Mouse (Mus musculus) pancreas, adult 10 weeks (tissue): ENCODE results near the gene Bricd5. TPM values are rescaled to one million over a fixed set of nuclear protein-coding genes. Genes with fewer than 3 reads are reported as not detected.

Experiments
- polyA plus RNA-seq: library from polyadenylated mRNA; stranded (reverse); fragments of 350-450 nt; fragmentation: Illumina TruSeq; extraction: RNeasy Lipid Tissue Mini Kit (QIAGEN cat#74804); gene quantifications from one replicate; pipeline ENCODE4 v1.2.3, GENCODE M21; 2015; ENCODE audit warnings: low read depth, low replicate concordance; ENCODE audit not compliant: insufficient read depth

Bricd5 gene
- polyA plus RNA-seq: not detected

DNA sequence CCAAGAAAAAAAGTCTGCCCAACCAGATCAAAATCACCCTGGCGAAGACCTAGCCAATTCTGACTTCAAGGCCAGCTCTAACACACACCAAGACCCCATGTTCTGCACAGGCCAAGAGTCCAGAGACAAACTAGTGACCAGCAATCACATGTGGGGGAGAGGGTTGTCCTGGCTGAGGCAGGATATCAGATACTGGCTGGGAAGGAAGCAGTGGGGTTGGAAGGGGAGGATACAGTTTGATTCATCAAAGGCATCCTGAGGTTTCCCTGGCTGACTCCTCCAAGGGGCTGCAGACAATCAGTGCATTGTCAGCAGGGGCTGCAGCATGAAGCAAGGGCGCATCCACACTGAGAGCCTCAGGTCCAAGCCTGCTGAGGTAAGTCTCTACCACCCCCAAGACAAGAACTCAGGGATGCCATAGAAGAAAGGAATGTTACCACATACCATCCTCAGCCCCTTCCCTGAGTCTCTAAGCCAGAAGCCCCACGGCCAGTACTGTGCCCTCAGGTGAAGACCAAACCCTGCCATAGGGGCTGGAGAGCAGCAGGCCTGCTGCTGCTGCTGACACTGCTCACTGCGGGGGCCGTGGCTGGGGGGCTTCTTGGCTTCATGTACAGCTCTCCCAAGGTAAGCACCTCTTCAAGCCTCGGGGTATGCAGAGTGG, at the start of gene Bricd5:
Bricd5 (plus strand) TSS at position 273 of the 664 bp plus-strand sequence.

DNA sequence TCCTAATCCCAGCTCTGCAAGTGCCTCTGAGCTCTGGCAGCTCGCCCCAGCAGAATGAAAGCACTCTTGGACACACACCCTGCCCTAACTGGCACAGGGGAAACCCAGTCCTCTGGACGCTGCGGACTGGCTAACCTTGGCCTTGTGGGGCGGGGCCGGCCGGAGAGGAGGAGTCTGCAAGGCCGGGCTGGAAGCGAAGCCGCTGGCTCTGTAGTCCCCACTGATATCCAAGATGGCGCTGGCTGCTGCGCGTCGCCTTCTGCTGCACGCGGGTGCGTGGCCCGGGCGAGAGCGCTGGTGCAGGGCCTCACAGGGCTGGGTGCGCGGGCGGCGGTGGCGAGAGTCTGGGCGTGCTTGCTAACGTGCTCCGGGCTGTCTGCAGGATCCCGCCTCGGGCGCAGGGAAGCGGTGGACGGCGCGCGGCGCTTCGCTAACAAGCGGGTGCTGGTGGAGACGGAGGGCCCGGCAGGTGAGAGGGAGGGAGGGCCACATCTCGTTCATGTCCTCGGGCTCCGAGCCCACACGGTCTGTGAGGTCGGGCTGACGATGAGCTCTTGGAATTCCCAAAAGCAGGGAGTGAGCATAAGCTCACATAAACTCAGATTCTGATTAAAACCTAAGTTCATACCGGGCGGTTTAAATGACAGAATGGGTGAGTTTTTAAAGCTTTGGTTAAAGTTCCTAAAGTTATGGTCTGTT, 47.1 kb upstream of the Bricd5 start, which contains the start of gene Eci1:
Eci1 (plus strand) TSS at position 171 of the 699 bp plus-strand sequence.

DNA sequence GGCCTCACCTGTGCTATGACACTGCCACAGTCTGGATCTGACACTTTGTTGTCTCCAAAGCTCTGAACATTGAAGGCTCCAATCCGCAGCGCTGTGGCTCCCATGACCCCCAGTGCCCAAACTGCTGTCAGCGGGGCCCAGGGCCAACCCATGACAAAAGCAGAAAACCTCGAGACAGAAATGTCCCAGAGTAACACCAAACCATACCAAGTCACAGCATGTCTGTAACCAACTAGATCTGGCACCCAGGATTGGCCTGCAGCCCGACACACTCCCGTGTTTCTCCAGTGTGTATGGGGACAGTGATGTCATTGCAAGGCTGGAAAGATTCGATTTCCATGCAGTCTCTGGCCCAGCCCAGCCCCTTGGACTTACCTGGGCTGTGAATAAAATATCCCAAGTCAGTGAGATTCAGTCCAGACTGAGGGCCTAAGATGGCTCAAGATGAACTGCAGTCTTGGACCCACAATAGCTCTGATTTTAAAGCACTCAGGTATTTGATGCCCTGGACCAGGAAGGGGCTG, 31.0 kb upstream of the Bricd5 start, which contains the start of gene Dnase1l2:
Dnase1l2 (minus strand) TSS at position 474 of the 524 bp plus-strand sequence.

DNA sequence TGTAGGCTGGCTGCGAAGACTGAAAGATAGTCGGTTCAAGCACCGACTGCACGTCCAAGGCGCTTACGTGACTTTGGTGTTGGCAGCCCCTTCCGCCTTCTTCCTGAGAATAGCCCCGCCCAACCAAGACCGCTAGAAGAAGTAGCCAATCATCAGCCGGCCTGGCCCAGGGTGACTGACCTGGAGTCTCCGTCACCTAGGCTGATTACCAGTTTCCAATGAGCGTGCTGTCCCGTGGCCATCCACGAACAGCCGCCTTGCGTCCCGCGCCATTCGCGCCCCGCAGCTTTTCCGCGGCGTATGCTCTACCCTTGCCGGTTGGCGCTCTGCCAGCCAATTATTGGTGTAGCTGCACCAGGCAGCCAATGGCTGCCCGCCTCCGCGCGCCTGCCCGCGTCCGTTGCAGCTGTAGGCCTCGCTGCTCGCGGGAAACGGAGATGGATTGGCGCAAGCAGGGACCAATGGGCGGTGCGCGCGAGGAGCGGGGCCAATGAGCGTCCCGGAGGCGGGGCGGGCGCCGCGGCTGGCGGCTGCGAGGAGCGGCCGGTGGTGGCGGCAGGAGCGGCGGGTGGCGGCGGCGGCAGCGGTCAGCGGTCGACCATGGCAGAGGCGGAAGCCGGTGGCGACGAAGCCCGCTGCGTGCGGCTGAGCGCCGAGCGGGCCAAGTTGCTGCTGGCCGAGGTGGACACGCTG, 3.6 kb upstream of the Bricd5 start, which contains the start of the genes E4f1 and Pgp:
E4f1 (minus strand) TSS at position 404 of the 693 bp plus-strand sequence.
Pgp (plus strand) TSS at position 483 of the 693 bp plus-strand sequence.

DNA sequence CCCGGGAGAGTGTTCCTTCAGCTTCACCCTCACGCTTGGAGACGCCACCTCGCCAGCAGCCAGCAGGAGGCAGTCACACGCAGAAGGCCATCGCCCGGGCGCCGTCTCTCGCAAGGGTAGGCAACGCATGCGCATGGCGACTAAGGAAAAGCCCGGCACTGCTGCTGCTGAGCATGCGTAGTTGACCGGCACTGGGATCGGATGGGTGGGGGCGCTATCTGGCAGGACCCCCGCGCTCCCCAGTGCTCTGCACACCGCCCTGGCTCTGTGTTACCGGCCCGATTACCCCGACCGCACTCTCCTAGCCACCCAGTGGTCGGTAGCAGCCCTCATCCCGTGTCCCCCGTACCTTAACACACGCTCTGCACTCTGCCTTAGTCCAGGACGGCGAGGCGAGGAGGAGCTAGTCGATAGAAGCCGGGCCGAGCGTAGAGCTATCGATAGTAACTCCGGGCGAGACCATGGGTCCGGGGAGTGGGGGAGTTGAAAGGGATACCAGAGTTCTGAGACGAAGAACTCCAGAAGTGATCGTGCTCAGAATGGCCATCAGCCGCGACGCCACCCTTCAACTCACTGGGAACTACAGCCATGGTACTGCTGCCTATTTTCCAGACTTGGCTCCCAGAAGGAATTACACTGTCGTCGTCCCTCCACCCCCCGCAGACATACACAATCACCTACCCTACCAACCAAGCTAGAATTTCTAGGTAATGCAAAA, 5.1 kb downstream of the Bricd5 start, which contains the start of gene Mlst8:
Mlst8 (minus strand) TSS at position 416 of the 718 bp plus-strand sequence.

DNA sequence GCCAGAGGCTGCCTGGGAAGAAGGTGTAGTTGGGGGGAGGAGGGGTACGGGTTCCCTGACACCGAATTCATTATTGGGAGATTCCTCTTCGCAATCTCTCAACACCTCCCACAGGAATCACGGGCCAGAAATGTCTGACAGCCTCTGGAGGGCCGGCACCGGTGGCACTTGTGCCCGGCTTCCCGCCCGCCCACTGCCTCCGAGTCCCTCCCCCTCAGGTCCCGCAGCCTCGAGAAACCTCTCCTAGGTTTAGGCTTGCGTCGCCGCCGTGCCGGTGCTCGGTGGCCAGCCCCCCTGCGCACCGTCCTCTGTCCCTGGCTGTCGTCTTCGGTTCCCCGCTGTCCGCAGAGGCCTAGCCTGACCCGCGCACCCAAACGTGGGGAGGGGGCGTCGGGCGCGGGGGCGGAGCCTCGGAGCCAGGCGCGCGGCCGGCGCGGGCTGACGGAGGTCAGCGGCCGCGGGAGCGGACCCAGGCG, 14.5 kb downstream of the Bricd5 start, which contains the start of gene Caskin1:
Caskin1 (plus strand) TSS at position 416 of the 476 bp plus-strand sequence.

Other genes starting within 250 kb of the Bricd5 start
- not detected for gene Ccnf, start 222.4 kb upstream of the Bricd5 start, polyA plus RNA-seq
- not detected for gene Abca17, start 122.8 kb upstream of the Bricd5 start, polyA plus RNA-seq
- gene Abca3, start 121.9 kb upstream of the Bricd5 start, polyA plus RNA-seq: 7.3 TPM
- 19.0 TPM for gene Rnps1, start 59.3 kb upstream of the Bricd5 start, polyA plus RNA-seq
- 17.2 TPM for gene Eci1, start 47.2 kb upstream of the Bricd5 start, polyA plus RNA-seq
- gene Dnase1l2, start 30.8 kb upstream of the Bricd5 start, polyA plus RNA-seq: 1.9 TPM
- 22.8 TPM for gene E4f1, start 3.6 kb upstream of the Bricd5 start, polyA plus RNA-seq
- gene Pgp, start 3.5 kb upstream of the Bricd5 start, polyA plus RNA-seq: 5.2 TPM
- gene Mlst8, start 5.2 kb downstream of the Bricd5 start, polyA plus RNA-seq: 3.5 TPM
- 0.26 TPM for gene Caskin1, start 14.7 kb downstream of the Bricd5 start, polyA plus RNA-seq
- gene Traf7, start 54.1 kb downstream of the Bricd5 start, polyA plus RNA-seq: 28.2 TPM
- gene Rab26, start 60.3 kb downstream of the Bricd5 start, polyA plus RNA-seq: 35.0 TPM
- 26.9 TPM for gene Pkd1, start 76.0 kb downstream of the Bricd5 start, polyA plus RNA-seq
- 50.0 TPM for gene Tsc2, start 158.7 kb downstream of the Bricd5 start, polyA plus RNA-seq
- 3.5 TPM for gene Nthl1, start 158.8 kb downstream of the Bricd5 start, polyA plus RNA-seq
- gene Slc9a3r2, start 176.4 kb downstream of the Bricd5 start, polyA plus RNA-seq: 48.3 TPM
- 1.6 TPM for gene Npw, start 184.6 kb downstream of the Bricd5 start, polyA plus RNA-seq
- gene Zfp598, start 195.8 kb downstream of the Bricd5 start, polyA plus RNA-seq: 21.6 TPM
- gene Syngr3, start 216.1 kb downstream of the Bricd5 start, polyA plus RNA-seq: 0.44 TPM
- gene Gfer, start 222.3 kb downstream of the Bricd5 start, polyA plus RNA-seq: 10.7 TPM
- 1.6 TPM for gene Noxo1, start 222.3 kb downstream of the Bricd5 start, polyA plus RNA-seq
- 6.0 TPM for gene Tbl3, start 233.8 kb downstream of the Bricd5 start, polyA plus RNA-seq
- not detected for gene Rnf151, start 244.2 kb downstream of the Bricd5 start, polyA plus RNA-seq
- 538 TPM for gene Rps2, start 244.2 kb downstream of the Bricd5 start, polyA plus RNA-seq